Mouse (Mus musculus): ENCODE results near the gene Aurkb.

Aurkb gene

DNA sequence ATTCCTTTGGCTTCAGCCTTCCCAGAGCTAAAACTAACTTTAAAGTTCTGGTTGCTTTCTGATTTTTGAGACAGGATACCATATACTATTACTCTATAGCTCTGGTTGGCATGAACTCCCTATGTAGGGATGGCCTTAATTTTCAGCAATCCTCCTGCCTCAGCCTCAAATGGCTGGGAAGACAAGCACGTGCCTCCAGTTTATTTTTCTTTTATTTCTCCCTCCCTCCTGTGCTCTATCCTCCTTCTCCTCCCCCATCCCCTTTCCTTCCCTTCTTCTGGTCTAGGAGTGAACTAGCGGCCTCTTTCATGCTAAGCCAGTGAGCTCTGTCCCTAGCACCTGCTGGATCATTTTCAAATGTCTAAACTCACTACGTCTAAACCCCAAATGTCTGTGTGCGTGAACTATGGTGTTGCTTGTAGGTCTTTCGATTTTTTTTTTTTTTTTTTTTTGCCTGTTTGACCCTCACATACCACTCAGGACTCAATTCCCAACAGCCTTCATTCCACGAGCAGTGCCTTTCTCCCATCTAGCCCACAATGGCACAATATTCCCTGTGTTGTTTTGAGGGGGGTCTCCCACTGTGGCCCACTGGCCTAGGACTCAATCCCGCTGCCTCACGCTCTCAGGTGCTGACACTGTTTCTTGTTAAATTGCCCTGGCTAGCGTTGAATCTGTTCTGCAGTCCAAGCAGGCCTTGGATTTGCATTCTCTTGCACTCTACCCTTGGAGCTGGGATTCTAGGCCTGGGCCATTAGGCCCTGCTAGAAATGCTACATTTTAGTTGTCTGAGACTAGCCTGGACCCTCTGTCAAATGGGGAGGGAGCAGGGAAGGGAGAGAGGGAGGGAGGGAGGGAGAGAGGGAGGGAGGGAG, 19.0 kb downstream of the Aurkb start:
- no peak for DNase-seq (ENCODE audit: low spot score)

GRCm38 (mm10) chr11:69065394-69065925, 20.0 kb downstream of the Aurkb start:
- DNase-seq (ENCODE audit: low spot score), result no peak

- no peak for DNase-seq (ENCODE audit: low spot score)
These were observed 20.9 kb downstream of the Aurkb start for GRCm38 (mm10) chr11:69066163-69066861.

DNA sequence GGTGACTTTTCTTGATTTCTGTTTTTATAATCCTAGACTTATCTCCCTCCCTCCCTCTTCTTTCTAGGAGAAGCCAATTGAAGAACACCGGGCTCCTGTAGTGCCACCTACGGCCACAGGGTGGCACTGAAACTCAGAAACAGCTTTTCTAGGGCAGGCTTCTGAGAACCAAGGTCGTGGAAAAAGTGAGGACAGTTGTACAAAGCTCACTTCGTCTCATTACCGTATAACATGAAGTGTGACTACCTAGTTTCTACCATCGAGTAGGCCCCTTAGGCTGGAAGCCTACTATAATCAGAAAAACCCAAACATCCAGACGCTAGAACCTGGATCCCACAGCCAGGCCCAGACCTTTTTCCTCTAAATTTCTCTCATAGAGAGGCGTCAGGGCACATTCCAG, 21.5 kb downstream of the Aurkb start:
- peak; percentile 84 for DNase-seq (ENCODE audit: low spot score)

GRCm38 (mm10) chr11:69067601-69068000, 22.2 kb downstream of the Aurkb start:
- no peak for DNase-seq (ENCODE audit: low spot score)

- DNase-seq (ENCODE audit: low spot score), result no peak
These were observed 24.6 kb downstream of the Aurkb start for GRCm38 (mm10) chr11:69070093-69070492.

DNA sequence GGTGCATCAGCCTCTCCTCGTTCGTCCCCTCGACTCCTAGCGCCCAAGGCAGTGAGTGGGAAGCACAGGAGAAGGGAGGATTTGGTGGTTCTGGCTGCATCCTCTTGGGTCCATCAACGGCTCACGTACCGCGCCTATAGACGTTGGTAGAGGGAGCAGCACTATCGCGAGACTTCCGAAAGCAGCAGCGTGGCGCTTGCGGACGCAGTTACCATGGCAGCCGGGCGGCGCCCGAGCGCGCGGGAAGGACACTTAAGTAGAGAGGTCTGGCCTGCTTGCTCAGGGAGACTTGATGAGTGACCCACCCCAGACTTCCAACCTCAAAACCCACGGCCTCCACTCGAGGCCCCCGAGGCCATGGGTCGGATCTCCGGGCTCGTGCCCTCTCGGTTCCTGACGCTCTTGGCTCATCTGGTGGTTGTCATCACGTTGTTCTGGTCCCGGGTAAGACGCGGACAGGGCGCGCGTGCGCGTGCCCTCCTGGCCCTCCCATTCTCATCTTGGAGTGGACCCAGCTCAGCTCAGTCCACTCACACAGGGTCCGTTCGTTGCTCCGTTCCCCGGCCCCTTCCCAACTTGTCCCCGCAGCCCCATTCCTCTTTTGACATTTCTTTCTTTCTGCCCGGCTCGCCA, 25.3 kb downstream of the Aurkb start, which contains the start of gene Tmem107:
Tmem107 (plus strand) TSS at position 217 of the 633 bp plus-strand sequence.
- peak; percentile 91 for DNase-seq (ENCODE audit: low spot score)

GRCm38 (mm10) chr11:69071262-69071661, 25.8 kb downstream of the Aurkb start:
- no peak for DNase-seq (ENCODE audit: low spot score)

DNA sequence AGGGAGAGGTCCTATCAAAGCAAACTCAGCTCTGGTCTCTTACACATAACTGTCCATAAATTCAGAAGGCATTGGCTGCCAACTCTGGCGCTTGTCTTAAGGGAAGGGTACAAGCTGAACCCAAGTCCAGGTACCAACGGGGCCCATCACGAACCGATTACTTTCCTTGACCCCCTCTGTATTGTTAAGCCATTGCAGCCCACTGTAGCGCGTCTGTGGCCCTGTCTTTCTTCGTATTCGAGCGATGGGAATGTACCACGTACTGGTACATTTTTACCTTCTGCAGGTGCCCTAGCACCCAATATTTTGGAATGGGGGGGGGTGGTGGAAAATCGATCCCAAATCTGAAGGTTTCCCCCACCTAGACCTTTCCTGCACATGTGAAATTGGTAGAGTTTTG, 26.8 kb downstream of the Aurkb start:
- no peak for DNase-seq (ENCODE audit: low spot score)

DNA sequence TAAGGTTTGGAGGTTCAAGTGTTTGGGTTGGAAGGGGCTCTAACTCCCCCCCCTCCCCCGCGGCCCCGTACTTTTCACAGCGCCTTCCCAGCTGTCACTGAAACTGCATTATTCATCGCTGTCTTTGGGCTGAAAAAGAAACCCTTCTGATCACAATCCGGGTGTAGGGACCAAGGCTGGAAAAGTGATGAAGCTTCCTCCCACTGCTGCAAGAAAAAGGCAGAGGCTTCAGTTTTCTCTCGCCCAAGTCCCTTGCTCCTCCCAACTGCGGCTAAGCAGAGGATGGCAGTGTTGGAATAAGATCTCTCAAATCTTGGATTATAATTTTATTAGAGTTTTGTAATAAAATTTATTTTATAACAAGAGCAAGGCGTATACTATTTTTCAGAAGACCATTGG, 27.2 kb downstream of the Aurkb start:
- no peak for DNase-seq (ENCODE audit: low spot score)

DNA sequence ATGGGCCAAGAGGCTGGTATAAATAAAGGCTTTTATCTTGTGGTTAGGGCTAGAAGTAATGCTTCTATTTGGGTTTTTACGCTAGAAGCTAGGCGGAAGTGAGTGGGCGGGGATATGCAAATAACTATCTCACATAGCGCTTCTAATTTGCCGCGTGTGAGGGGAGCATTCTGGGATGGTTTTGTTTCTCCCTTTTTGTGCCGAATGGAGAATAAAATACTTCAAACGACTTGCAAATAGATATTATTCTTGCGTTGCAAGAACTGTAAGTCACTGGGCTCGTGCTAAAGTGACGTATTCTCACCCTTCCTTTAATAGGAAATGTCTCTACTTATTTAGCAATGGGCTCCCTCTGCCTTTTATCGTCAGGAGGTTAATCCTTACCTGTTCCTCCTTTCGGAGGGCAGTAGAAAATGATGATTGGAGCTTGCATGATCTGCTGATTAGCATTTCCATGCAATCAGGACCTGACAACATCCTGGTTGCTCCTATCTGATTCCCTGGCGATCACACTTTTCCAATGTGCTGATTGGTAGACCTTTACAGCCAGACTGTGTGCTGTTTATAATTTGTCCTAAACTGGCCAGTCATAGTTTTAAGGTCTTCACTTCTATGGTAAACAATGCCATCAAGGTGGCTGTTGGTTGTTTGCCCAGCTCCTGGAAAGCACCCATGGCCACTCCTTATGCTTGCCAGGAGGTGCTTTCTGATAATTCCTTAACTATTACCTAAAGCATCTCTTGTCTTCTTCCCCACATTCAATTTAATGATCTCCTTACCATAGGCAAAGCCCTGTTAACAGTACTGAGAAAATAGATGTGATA, 27.8 kb downstream of the Aurkb start:
- peak; percentile 75 for DNase-seq (ENCODE audit: low spot score)

GRCm38 (mm10) chr11:69073951-69074775, 28.7 kb downstream of the Aurkb start:
- DNase-seq (ENCODE audit: low spot score), result no peak

DNA sequence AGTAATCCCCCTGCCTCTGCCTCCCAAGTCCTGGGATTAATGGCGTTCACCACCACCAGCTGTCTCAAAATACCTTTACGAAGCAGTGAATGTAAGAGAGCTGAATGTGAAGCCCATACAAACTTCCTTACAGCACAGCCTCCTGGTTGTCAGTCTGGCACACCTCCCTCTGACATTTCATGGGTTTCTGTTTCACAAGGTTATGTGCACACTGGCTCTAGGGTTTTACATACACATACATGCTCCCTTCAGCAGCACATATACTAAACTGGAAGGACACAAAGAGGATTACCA, 29.3 kb downstream of the Aurkb start:
- DNase-seq (ENCODE audit: low spot score), result no peak

DNA sequence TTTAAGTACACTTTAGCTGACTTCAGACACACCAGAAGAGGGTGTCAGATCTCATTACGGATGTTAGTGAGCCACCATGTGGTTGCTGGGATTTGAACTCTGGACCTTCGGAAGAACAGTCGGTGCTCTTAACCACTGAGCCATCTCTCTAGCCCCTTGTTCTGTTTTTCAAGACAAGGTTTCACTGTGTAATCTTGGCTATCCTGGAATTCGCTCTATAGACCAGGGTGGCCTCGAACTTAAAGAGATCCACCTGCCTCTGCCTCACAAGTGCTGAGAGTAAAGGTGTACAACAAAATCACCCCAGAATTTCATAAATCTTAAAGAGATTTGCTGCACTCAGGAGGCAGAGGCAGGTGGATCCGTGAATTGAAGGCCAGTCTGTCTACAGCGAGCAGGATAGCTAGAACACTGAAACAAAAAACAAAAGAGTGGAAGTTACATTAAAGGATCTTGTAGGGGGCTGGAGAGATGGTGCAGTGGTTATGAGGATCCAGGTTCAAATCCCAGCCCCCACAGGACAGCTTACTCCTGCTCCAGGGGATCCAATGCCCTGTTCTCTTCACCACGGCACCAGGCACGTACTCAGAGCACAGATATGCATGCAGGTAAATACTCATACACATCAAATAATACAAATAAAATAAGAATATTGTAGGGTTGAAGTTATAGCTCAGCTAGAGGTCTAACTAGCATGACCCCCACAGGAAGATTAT, 30.5 kb downstream of the Aurkb start:
- DNase-seq (ENCODE audit: low spot score), result no peak

GRCm38 (mm10) chr11:69076572-69076971, 31.1 kb downstream of the Aurkb start:
- DNase-seq (ENCODE audit: low spot score), result no peak

- no peak for DNase-seq (ENCODE audit: low spot score)
These were observed 31.9 kb downstream of the Aurkb start for GRCm38 (mm10) chr11:69077316-69077715.

DNA sequence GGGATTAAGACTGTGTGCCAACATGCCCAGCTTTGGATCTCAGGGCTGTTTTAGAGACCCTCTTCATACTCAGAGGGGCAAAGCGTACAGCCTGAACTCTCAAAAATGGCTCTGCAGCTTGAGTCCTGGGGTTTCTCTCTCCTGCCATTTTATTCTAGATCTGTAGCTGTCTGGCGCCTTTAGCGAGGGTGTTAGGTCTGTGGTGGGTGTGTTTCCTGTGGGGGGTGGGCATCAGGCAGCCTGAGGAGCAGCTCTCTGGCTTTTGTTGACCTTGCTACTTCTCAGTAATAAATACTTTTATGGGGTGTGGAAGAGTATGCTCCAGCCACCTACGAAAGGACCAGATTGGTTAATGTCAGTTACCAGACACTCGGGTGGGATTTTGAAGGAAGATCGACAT, 32.6 kb downstream of the Aurkb start:
- DNase-seq (ENCODE audit: low spot score), result no peak

GRCm38 (mm10) chr11:69078805-69079438, 33.5 kb downstream of the Aurkb start:
- no peak for DNase-seq (ENCODE audit: low spot score)

DNA sequence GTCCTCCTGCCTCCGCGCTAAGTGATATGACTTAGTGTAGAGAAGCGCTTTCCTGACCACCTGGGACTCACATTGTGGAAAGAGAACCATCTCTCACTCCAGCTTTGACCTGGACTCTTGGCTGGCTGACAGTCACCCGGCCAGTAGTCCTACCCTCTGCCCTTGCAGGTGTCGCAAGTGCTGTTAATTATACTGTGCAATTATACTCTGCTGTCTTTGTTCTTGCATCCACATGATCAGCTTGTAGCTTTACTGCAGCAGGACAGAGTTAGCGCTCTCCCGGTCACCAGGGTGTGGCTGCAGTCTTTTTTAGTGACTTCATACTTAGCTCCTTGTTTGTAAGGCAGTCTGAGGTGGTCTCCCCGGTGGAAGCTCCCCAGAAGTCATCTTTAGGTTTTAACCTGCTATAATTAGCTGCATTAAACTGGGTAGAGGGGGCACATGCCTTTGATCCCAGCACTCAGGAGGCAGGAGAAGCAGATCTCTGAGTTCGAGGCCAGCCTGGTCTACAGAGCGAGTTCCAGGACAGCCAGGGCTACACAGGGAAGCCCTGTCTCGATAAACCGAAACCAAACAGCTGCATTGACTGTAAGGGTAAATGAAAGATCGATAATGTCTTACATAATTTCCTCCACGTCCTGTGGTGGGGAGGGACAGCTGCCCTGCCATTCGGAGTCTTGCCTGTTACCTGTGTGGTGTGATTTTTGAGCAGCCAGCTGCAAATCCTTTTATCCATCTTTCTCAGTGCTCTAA, 34.8 kb downstream of the Aurkb start:
- DNase-seq (ENCODE audit: low spot score), result no peak

Data from ovary, postnatal 14 days (tissue).